ENCODE assay signal across 9 mouse cellular contexts in the genomic region with DNA sequence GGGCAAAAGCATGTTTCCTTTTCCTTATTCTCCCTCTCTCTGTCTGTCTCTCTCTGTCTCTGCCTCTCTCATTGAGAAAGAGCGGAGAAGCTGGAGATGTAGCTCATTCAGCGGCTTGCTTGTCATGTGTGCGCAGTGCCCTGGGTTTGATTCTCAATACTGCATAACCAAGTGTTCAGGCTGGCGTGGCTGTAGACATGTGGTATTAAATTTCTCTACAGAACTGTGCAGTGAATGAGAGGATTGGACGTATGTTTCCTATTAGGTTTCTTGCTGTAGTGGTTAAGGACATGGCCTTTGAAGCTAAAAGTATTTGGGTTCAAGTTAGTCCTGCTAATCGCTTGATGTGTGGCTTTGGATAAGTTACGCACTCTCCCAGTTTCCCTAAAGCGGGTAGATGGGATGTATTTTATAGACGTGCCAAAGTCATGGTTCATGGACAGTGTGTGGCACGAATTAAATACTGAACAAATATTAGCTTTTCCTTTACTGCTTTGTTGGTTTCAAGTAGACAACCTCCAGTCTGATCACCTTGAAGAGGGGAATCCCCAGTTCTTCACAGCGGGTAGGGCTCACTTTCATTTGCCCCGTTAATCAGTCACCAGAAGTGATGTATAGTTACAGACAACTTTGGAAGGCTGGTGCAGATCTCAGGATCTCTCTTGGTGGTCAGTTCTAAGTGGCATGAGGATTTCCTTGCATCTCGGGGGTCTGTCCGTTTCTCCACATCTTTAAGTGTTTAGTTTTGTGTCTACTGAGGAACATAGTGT. TPM values are rescaled to one million over a fixed set of nuclear protein-coding genes. Genes with fewer than 3 reads are reported as not detected.
DNase-seq lines count a peak whose midpoint lies in the region; ATAC-seq lines count a peak whose summit lies in the region.
"Had no signal": no experiment of that assay in that cellular context is flagged by ENCODE, and none has a peak within 500 bp of the region (broad histone marks: within the 10 kb centered on the region; RNA-seq: fewer than 3 reads in every experiment).

No protein-coding gene starts in this region.

- no peak overlapping the region for H3K9ac ChIP-seq in limb, embryonic 12.5 days (replicated peaks)

- H3K27ac ChIP-seq in embryonic facial prominence, embryonic 10.5 days (replicated peaks) = no peak overlapping the region
- peak overlapping the region; percentile 56 for H3K27ac ChIP-seq in limb, embryonic 12.5 days

- H3K4me3 ChIP-seq in embryonic facial prominence, embryonic 10.5 days = peak overlapping the region; percentile 19; the same call in 1 of the 2 replicates
- no peak overlapping the region for H3K4me3 ChIP-seq in limb, embryonic 12.5 days (replicated peaks)

- peak; percentile 53 for ATAC-seq in CD4-positive, CD25-positive, alpha-beta regulatory T cell, adult 4 months
- ATAC-seq in limb, embryonic 12.5 days (ENCODE audit: insufficient number of reproducible peaks, insufficient read depth, low FRiP score, low TSS enrichment, low read depth) = peak; percentile 64
- no peak for ATAC-seq in erythroblast, adult 5-6 weeks (replicated peaks; ENCODE audit: low FRiP score, poor library complexity, severe bottlenecking)
- ATAC-seq: hindbrain, embryonic 16.5 days had no signal

- no peaks in the 10 kb centered on the region for H3K27me3 ChIP-seq in embryonic facial prominence, embryonic 10.5 days (replicated peaks; ENCODE audit: low read depth, poor library complexity, severe bottlenecking)
- H3K27me3 ChIP-seq in limb, embryonic 12.5 days = no peaks in the 10 kb centered on the region

- no peaks in the 10 kb centered on the region for H3K9me3 ChIP-seq in embryonic facial prominence, embryonic 10.5 days
- no peaks in the 10 kb centered on the region for H3K9me3 ChIP-seq in limb, embryonic 12.5 days

- peaks cover 57% of the 10 kb centered on the region for H3K4me1 ChIP-seq in embryonic facial prominence, embryonic 10.5 days
- peaks cover 58% of the 10 kb centered on the region for H3K4me1 ChIP-seq in limb, embryonic 12.5 days (replicated peaks)

- peak; percentile 11 for DNase-seq in kidney, adult 11 months
- no peak for DNase-seq in kidney, postnatal 10 days
- peak; percentile 60 for DNase-seq in embryonic facial prominence, embryonic 10.5 days (ENCODE audit: low spot score)
- DNase-seq in yolk sac, embryonic 10.5 days (ENCODE audit: low spot score) = no peak
- DNase-seq in T-cell, adult 2 months (ENCODE audit: low spot score) = no peak

- 39% methylated on average over 14 of the region's 14 CpGs for WGBS in embryonic facial prominence, embryonic 10.5 days
- 15% methylated on average over 14 of the region's 14 CpGs for WGBS in limb, embryonic 12.5 days

- H3K4me2 ChIP-seq in limb, embryonic 12.5 days = peak overlapping the region; percentile 33

- peaks cover 14% of the 10 kb centered on the region for H3K36me3 ChIP-seq in embryonic facial prominence, embryonic 10.5 days (replicated peaks)
- no peaks in the 10 kb centered on the region for H3K36me3 ChIP-seq in limb, embryonic 12.5 days

RNA-seq across cellular contexts. Expression of a gene that starts 16.2 kb away (rescaled TPM):
- polyA plus RNA-seq in CD4-positive, CD25-positive, alpha-beta regulatory T cell, adult 4 months (2017; shearing (Covaris generic)) = 10 to 100 TPM; 10.9 to 19.2 TPM
- polyA plus RNA-seq in embryonic facial prominence, embryonic 10.5 days (2016; fragmentation: Nextera tagmentation; extraction: Ambion mirVana) = 94.6 and 95.3 TPM in 2 replicates
- 106 and 119 TPM in 2 replicates for polyA plus RNA-seq in limb, embryonic 12.5 days (2016; fragmentation: Nextera tagmentation; extraction: Ambion mirVana)
- 10.8 and 11.1 TPM in 2 replicates for total RNA-seq in erythroblast, adult 5-6 weeks (2015; ENCODE audit: low replicate concordance)
- 6.8 and 8.5 TPM in 2 replicates for total RNA-seq in erythroblast, adult 5-6 weeks (2017; ENCODE audit: low replicate concordance)

Comparison
In these comparisons a context has a peak if more than half of its experiments do, and no peak if none do; other contexts are left out.
1. DNase-seq: peak in kidney, adult 11 months (single experiment) and embryonic facial prominence, embryonic 10.5 days (single experiment); none in kidney, postnatal 10 days (single experiment), yolk sac, embryonic 10.5 days (single experiment) and T-cell, adult 2 months (single experiment).